Mouse (Mus musculus) retina, postnatal 7 days (tissue): Measurements from ENCODE around the gene Stk35.

Experiments used
- DNase-seq: peaks from one replicate; pipeline ENCODE4 v3.0.0-alpha.2; 2012; ENCODE audit warnings: low read depth, low spot score

Stk35 gene

GRCm38 (mm10) chr2:129800271-129800903 lies at the start of gene Stk35:
Gene Stk35 (plus strand): TSS chr2:129800517.
- DNase-seq: peak; percentile 73

- no peak for DNase-seq
These were observed 18.3 kb upstream of the Stk35 start for GRCm38 (mm10) chr2:129782046-129782445.

DNA sequence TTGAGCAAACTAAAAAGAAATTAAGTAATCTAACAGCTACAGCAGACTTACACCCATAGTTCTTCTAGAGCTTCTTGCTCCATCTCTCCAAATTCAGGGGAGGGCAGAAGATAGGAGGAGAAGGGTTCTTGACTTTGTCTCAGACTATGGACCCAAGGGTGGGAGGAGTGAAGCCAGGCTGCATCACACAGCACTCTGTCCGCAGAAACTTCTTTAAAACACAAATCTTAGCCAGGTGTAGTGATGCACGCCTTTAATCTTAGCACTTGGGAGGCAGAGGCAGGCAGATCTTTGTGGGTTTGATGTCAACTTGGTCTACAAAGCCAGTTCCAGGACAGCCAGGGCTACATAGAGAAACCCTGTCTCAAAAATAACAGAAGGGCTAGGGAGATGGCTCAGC lies 3.8 kb upstream of the Stk35 start:
- no peak for DNase-seq

DNA sequence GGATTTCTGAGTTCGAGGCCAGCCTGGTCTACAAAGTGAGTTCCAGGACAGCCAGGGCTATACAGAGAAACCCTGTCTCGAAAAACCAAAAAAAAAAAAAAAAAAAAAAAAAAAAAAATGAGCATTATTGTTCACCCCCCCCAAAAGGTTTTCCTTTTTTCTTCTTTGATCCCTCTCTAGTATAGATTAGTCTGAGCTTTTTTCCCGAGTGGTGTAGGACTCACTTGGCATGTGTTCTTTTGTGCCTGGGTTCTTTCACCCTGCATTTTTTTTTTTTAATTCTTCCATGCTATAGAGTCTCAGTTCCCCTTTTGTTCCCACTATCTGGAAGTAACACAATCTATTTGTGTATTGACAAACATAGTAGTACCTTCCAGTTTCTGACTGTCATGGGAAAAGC lies 2.6 kb upstream of the Stk35 start:
- DNase-seq: no peak

- DNase-seq: no peak
These were observed 1.9 kb upstream of the Stk35 start for GRCm38 (mm10) chr2:129798410-129798809.

DNA sequence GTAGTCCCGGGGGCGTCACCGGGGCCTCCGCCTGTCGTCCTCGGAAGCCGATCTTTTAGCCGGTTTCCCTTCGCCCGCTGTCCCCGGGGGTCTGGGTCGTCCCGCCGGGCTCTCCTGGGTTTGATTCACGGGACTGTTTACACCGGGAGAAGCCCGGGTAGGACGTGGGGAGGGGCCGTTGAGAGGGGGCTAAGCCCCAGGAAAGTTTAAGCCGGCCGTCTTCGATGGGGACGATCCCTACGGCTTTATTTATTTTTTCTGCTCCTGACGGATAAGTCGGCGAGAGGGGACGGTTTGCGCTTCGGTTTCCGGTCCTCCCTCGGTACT lies 550 bp downstream of the Stk35 start:
- DNase-seq: no peak

DNA sequence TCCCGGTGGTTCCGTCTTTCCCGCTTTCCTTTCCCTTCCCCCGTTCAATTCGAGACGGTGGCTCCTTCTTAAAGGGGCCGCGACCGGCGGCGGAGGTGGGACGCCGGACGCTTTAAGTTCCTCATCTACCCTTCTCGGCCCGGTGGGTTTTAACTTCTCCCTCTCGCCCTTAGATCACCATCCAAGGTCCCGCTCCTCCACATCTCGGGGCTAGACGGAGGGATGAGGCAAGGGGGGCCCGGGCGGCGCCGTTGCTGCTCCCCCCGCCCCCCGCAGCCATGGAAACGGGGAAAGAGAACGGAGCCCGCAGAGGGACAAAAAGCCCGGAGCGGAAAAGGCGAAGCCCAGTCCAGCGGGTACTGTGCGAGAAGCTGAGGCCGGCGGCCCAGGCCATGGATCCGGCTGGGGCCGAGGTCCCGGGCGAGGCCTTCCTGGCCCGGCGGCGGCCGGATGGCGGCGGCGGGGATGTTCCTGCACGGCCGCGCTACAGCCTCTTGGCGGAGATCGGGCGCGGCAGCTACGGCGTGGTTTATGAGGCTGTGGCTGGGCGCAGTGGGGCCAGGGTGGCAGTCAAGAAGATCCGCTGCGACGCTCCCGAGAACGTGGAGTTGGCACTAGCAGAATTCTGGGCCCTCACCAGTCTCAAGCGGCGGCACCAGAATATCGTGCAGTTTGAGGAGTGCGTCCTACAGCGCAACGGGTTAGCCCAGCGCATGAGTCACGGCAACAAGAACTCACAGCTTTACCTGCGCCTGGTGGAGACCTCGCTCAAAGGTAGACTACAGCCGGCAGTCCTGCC lies 1.1 kb downstream of the Stk35 start:
- DNase-seq: peak; percentile 83

- DNase-seq: peak; percentile 21
These were observed 5.2 kb downstream of the Stk35 start for GRCm38 (mm10) chr2:129805486-129805885.

- no peak for DNase-seq
These were observed 6.2 kb downstream of the Stk35 start for GRCm38 (mm10) chr2:129806486-129806885.

DNA sequence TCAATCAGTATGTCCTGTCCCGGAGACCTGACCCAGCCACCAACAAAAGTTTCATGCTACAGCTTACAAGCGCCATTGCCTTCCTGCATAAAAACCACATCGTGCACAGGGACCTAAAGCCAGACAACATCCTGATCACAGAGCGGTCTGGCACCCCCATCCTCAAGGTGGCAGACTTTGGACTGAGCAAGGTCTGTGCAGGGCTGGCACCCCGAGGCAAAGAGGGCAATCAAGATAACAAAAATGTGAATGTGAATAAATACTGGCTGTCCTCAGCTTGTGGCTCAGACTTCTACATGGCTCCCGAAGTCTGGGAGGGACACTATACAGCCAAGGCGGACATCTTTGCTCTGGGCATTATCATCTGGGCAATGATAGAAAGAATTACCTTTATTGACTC lies 10.2 kb downstream of the Stk35 start:
- no peak for DNase-seq

GRCm38 (mm10) chr2:129814033-129814432 lies 13.7 kb downstream of the Stk35 start:
- no peak for DNase-seq

GRCm38 (mm10) chr2:129815076-129815475 lies 14.8 kb downstream of the Stk35 start:
- no peak for DNase-seq

- DNase-seq: no peak
These were observed 17.4 kb downstream of the Stk35 start for GRCm38 (mm10) chr2:129817603-129818257.

DNA sequence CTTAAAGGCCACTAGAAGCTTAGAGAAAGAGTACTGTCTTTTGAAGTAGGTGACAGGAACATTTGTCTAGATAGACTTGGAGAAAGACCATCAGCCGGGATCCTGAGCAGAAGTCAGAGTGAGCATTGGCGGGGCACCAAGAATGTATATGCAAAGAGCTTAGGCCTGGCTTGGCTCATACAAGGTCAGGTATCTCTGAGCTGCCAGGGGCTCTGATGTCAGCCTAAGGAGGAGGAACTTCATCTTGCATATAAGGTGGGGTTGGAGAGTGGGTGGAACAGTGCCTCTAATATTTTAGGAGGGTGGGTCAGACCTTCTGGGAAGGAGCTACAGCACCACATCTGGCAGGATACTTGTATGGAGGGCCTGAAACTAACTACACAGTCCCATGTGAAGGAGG lies 18.6 kb downstream of the Stk35 start:
- no peak for DNase-seq

DNA sequence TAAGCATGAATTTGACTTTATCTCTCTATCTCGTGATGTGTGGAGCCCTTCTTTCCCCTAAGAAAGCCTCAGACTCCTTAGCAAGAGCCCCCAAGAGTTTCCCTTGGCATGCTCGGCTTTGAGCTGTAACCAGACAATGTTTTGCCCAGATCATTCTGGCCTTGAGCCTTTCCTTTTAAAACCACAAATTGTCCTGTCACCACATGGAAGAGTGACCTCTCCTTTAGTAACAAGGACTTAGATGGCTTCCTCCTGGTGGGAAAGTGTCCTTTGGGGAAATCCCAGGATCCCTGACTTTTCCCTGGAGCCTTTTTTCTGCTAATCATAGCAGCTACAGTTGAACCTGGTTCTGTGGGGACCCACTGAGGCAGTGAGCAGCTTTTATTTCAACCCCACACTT lies 19.2 kb downstream of the Stk35 start:
- DNase-seq: no peak

DNA sequence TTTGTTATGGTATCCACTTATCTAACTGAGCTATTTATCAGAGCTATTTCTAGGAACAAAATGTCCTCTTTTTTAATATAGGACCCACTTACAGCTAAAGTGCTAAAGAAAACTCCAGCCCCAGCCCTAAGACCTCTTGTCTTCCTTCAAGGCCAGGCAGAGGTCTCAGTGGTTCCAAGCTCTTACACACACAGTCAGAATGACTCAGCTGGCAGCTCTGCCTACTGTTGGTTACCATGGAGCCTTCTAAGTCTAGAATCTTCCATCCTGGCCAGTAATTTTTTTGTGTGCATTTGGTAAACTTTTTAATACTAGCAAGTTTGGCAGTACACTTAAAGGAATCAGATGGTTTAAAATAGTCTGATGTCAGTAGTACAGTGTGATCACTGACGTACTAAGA lies 19.6 kb downstream of the Stk35 start:
- DNase-seq: no peak

GRCm38 (mm10) chr2:129821021-129821420 lies 20.7 kb downstream of the Stk35 start:
- no peak for DNase-seq

GRCm38 (mm10) chr2:129821568-129821967 lies 21.3 kb downstream of the Stk35 start:
- no peak for DNase-seq

- no peak for DNase-seq
These were observed 23.0 kb downstream of the Stk35 start for GRCm38 (mm10) chr2:129823310-129823709.

- DNase-seq: no peak
These were observed 23.9 kb downstream of the Stk35 start for GRCm38 (mm10) chr2:129824254-129824653.

DNA sequence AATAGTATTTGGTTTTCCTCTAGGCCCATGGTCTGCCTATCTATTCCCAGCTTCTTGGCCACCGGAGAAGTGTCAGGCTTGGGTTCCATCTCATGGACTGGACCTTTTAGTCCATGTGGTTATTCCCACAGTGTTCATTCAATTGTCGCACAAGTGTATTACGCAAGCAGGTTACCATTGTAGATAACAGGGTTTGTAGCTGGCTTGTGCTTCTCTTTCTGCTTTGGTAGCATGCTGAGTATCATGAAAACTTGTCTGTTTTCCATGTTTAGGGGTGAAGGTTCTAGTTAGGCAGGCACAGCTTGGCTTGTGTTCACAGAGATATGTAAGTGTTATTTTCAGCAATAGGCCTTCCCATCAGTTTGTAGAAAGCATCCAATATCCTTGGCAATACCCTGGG lies 25.8 kb downstream of the Stk35 start:
- no peak for DNase-seq

DNA sequence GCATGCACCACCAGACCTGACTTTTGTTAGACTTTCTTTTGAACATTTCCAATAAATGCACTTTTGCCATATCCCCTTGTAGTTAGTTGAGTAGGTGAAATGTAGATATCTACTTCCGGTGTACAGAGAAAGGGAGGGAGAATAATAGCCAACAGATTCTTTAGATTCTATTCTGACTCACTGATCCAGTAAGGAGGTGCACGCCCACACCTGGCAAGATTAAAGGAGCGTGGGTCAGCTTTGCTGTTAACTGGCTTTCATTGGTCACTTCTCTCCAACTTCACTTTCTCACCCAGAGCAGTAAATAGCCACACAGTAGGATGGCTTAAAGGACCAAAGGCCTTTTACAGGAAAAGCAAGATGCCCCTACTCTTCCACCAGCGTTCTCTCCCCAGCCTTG lies 32.7 kb downstream of the Stk35 start:
- no peak for DNase-seq

- no peak for DNase-seq
These were observed 33.9 kb downstream of the Stk35 start for GRCm38 (mm10) chr2:129834221-129834620.
